Mouse (Mus musculus) bone marrow macrophage, adult 2 months (primary cell): Measurements from ENCODE around the gene Sphkap.

ENCODE experiments used
- CTCF ChIP-seq: IDR thresholded peaks from 2 replicates; pipeline ENCODE4 v1.5.1; 2012; ENCODE audit warnings: low read depth, mild to moderate bottlenecking, low read length, moderate library complexity
- POLR2A ChIP-seq: IDR thresholded peaks from 2 replicates; pipeline ENCODE4 v1.6.1; 2012; ENCODE audit warnings: mild to moderate bottlenecking, low read depth, low read length, borderline replicate concordance

DNA sequence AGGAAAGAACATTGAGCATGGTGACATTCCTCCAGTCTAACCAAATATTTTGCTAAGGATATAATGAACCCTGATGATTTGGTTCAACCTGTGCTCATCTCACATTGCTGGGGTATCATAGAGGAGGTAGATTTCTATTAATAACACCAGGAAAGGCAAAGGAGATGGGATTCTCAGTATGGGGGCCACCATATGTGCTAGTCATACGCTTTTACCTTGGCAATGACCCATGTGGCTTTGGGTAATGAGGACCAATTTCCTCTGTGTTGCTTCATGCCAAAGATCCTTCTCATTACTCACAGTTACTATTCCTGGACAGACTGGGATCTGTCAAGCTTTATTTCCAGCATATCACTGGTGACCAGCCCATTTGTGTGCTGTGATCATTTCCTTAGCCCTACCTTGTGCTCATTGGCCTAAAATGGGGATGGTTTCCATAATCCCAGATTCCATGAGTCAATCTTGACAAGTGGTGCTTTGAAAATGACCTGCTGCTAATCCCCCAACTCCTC is 159.7 kb downstream of the Sphkap start:
- TF ChIP-seq CTCF (no peak), POLR2A (no peak)
